ENCODE assay signal across 8 mouse cellular contexts in genomic region chr5:130221760-130222145, GRCm38 (mm10). TPM values are rescaled to one million over a fixed set of nuclear protein-coding genes. Genes with fewer than 3 reads are reported as not detected.
DNase-seq lines count a peak whose midpoint lies in the region; ATAC-seq and TF ChIP-seq lines count a peak whose summit lies in the region.

No protein-coding gene starts in this region.

- POLR2A ChIA-PET in Patski (lab: Charles Lee): interaction anchor here (1.0 kb wide), 1 partner anchor 8 kb away, joined by 4 read pairs; no protein-coding TSS in a partner anchor

- DNase-seq in kidney, adult 2 months: no peak
- no peak for DNase-seq in kidney, adult 8-10 months
- DNase-seq in Patski (ENCODE audit: low read depth, low spot score): peak; percentile 27
- DNase-seq in spleen, postnatal 14 days (ENCODE audit: low spot score in 2 of 2): no peak
- DNase-seq in right cerebral cortex, postnatal 4 days: no peak
- DNase-seq in spleen, adult 12 weeks (ENCODE audit: low spot score): no peak

- WGBS in kidney, adult 2 months: under 1% methylated on average over 10 of the region's 10 CpGs
- 3% methylated on average over 10 of the region's 10 CpGs for WGBS in macrophage (ENCODE audit: missing documents)

- H3K4me3 ChIP-seq in kidney, adult 2 months (ENCODE audit: insufficient read depth, low read depth, low read length): peak overlapping the region; percentile 98
- H3K4me3 ChIP-seq in macrophage (ENCODE audit: inconsistent target): peak overlapping the region; percentile 85

- CTCF ChIA-PET in Patski (lab: Charles Lee): interaction anchor here (0.9 to 3.4 kb wide), 6 partner anchors 12 to 52 kb away, joined by 3 to 14 read pairs (median 6); partner anchors contain the start of genes Sbds and Tyw1

- no peaks in the 10 kb centered on the region for H3K36me3 ChIP-seq in kidney, adult 2 months (ENCODE audit: control insufficient read depth, insufficient read depth, low read length)
- no peaks in the 10 kb centered on the region for H3K36me3 ChIP-seq in macrophage (ENCODE audit: inconsistent target)

- peak overlapping the region; percentile 94 for H3K27ac ChIP-seq in kidney, adult 2 months (ENCODE audit: insufficient read depth, low read depth, low read length)
- H3K27ac ChIP-seq in macrophage: peak overlapping the region; percentile 69

- no peaks in the 10 kb centered on the region for H3K27me3 ChIP-seq in kidney, adult 2 months (replicated peaks; ENCODE audit: control insufficient read depth, insufficient read depth, low read length)
- no peaks in the 10 kb centered on the region for H3K27me3 ChIP-seq in Patski

- H3K79me2 ChIP-seq in macrophage (ENCODE audit: inconsistent target): peaks cover 44% of the 10 kb centered on the region

- in situ Hi-C loops in Patski (cut with MboI; ENCODE audit: low pct_unique_long_range_greater_than_20kb): no loop called here

- no peak for TF ChIP-seq POLR2A in kidney, adult 2 months (IDR thresholded peaks at IDR 0.05; ENCODE audit: low read depth, low read length)

- H3K4me1 ChIP-seq in kidney, adult 2 months (ENCODE audit: control insufficient read depth, insufficient read depth, low read length): peaks cover 14% of the 10 kb centered on the region; the same call in 1 of the 2 replicates

- TF ChIP-seq CTCF in kidney, adult 2 months (conservative IDR thresholded peaks at IDR 0.05; ENCODE audit: insufficient read depth, insufficient read length, low read depth, low read length): no peak
- no peak for TF ChIP-seq CTCF in Patski (IDR thresholded peaks at IDR 0.05)

- peak; percentile 33 for ATAC-seq in Patski
- ATAC-seq in granulocyte monocyte progenitor cell, adult 5-6 weeks (replicated peaks; ENCODE audit: poor library complexity, severe bottlenecking): peak; percentile 52

RNA-seq across cellular contexts. Expression of gene Tmem248, which starts 4.9 kb away (rescaled TPM):
- 29.2 and 30.9 TPM in 2 replicates for polyA plus RNA-seq in kidney, adult 2 months (2012; rRNA removed)
- polyA plus RNA-seq in Patski (2021) (62.9 TPM), macrophage (2018) (32.3 to 42.3 TPM (median 35.1 TPM) in 3 replicates)
- 64.5 and 70.1 TPM in 2 replicates for total RNA-seq in granulocyte monocyte progenitor cell, adult 5-6 weeks (2014; fragmentation: Nextera tagmentation)
- 71.8 and 85.0 TPM in 2 replicates for total RNA-seq in granulocyte monocyte progenitor cell, adult 5-6 weeks (2017)
- total RNA-seq in macrophage (2018; cell fraction: chromatin; rRNA removed): 10 to 100 TPM; 11.8 to 29.0 (median 17.3) TPM
- total RNA-seq in macrophage (2018; cell fraction: cytosol; rRNA removed): 10 to 100 TPM; 35.7 to 44.7 (median 39.9) TPM
- total RNA-seq in macrophage (2018; cell fraction: nucleus; rRNA removed): 10 to 100 TPM; 16.7 to 43.6 (median 33.8) TPM

RNA-seq across cellular contexts. Expression of gene Sbds, which starts 33.6 kb away (rescaled TPM):
- 33.7 and 40.7 TPM in 2 replicates for polyA plus RNA-seq in kidney, adult 2 months (2012; rRNA removed)
- polyA plus RNA-seq in Patski (2021) (93.7 TPM), macrophage (2018) (67.5 to 110 TPM (median 70.4 TPM) in 3 replicates)
- 47.8 and 52.4 TPM in 2 replicates for total RNA-seq in granulocyte monocyte progenitor cell, adult 5-6 weeks (2014; fragmentation: Nextera tagmentation)
- 61.0 and 101 TPM in 2 replicates for total RNA-seq in granulocyte monocyte progenitor cell, adult 5-6 weeks (2017)
- 100 to 1,000 TPM in 20 of 26 experiments, 10 to 100 TPM in 6; 83.3 to 497 (median 216) TPM for total RNA-seq in macrophage (2018; cell fraction: chromatin; rRNA removed)
- total RNA-seq in macrophage (2018; cell fraction: cytosol; rRNA removed): 100 to 1,000 TPM in 9 of 26 experiments, 10 to 100 TPM in 17; 67.1 to 265 (median 86.6) TPM
- 100 to 1,000 TPM in 20 of 26 experiments, 10 to 100 TPM in 6; 76.4 to 588 (median 220) TPM for total RNA-seq in macrophage (2018; cell fraction: nucleus; rRNA removed)

RNA-seq across cellular contexts. Expression of gene Tyw1, which starts 33.7 kb away (rescaled TPM):
- polyA plus RNA-seq in kidney, adult 2 months (2012; rRNA removed): 12.1 and 12.7 TPM in 2 replicates
- polyA plus RNA-seq in Patski (2021) (34.0 TPM), macrophage (2018) (7.9 to 17.1 TPM (median 10.6 TPM) in 3 replicates)
- total RNA-seq in granulocyte monocyte progenitor cell, adult 5-6 weeks (2014; fragmentation: Nextera tagmentation): 12.0 and 16.7 TPM in 2 replicates
- 31.9 and 37.4 TPM in 2 replicates for total RNA-seq in granulocyte monocyte progenitor cell, adult 5-6 weeks (2017)
- 10 to 100 TPM in 20 of 26 experiments, 1 to 10 TPM in 6; 3.6 to 28.5 (median 14.9) TPM for total RNA-seq in macrophage (2018; cell fraction: chromatin; rRNA removed)
- 10 to 100 TPM in 21 of 26 experiments, 1 to 10 TPM in 5; 8.6 to 13.7 (median 11.6) TPM for total RNA-seq in macrophage (2018; cell fraction: cytosol; rRNA removed)
- 10 to 100 TPM in 19 of 26 experiments, 1 to 10 TPM in 7; 7.6 to 22.9 (median 12.7) TPM for total RNA-seq in macrophage (2018; cell fraction: nucleus; rRNA removed)

RNA-seq across cellular contexts. Expression of gene Rabgef1, which starts 50.2 kb away (rescaled TPM):
- polyA plus RNA-seq in kidney, adult 2 months (2012; rRNA removed): 18.4 and 20.9 TPM in 2 replicates
- polyA plus RNA-seq in Patski (2021): 33.6 TPM
- total RNA-seq in granulocyte monocyte progenitor cell, adult 5-6 weeks (2014; fragmentation: Nextera tagmentation): 12.8 and 18.8 TPM in 2 replicates
- total RNA-seq in granulocyte monocyte progenitor cell, adult 5-6 weeks (2017): 11.3 and 24.0 TPM in 2 replicates
- total RNA-seq in macrophage (2018; cell fraction: chromatin; rRNA removed): 100 to 1,000 TPM in 18 of 26 experiments, 10 to 100 TPM in 8; 50.9 to 597 (median 223) TPM
- total RNA-seq in macrophage (2018; cell fraction: cytosol; rRNA removed): 100 to 1,000 TPM in 4 of 26 experiments, 10 to 100 TPM in 22; 24.4 to 186 (median 39.5) TPM
- 100 to 1,000 TPM in 15 of 26 experiments, 10 to 100 TPM in 11; 40.9 to 381 (median 133) TPM for total RNA-seq in macrophage (2018; cell fraction: nucleus; rRNA removed)
- polyA plus RNA-seq in macrophage (2018): 25.9 to 31.2 TPM (median 30.9 TPM) in 3 replicates
